Mouse (Mus musculus): ENCODE data around the gene Adk. TPM values are rescaled to one million over a fixed set of nuclear protein-coding genes. Genes with fewer than 3 reads are reported as not detected.

Gene Adk
- total and polyA plus RNA-seq, 3 experiments: 69.0 to 479 (median 102) TPM

GRCm38 (mm10) chr14:21075751-21076500 is 23.6 kb downstream of the Adk start:
- Histone ChIP-seq H3K27me3 (ENCODE audit: control insufficient read depth in 1 of 2, insufficient read depth in 2 of 2, low read length in 2 of 2) (no peaks in the 10 kb centered on the region), H3K9me3 (replicated peaks; ENCODE audit: insufficient read depth, low read length) (no peaks in the 10 kb centered on the region), H3K4me1 (ENCODE audit: control insufficient read depth in 1 of 2, insufficient read depth in 2 of 2, low read length in 2 of 2) (peaks cover 18 to 29% of the 10 kb centered on the region in 2 experiments), H3K27ac (ENCODE audit: control insufficient read depth, low read depth, low read length) (peak overlapping the region; percentile 98), H3K9ac (ENCODE audit: control insufficient read depth, low read depth, low read length, poor library complexity, severe bottlenecking) (peak overlapping the region; percentile 83), H3K79me2 (ENCODE audit: control insufficient read depth, insufficient read depth, low read length, poor library complexity) (peaks cover 31% of the 10 kb centered on the region), H3K4me3 (ENCODE audit: control insufficient read depth in 1 of 2, insufficient read depth in 1 of 2, low read depth in 2 of 2, low read length in 2 of 2) (peak overlapping the region; percentile 84 to 89), H3K36me3 (ENCODE audit: control insufficient read depth in 1 of 2, insufficient read depth in 2 of 2, low read length in 2 of 2) (peaks cover 0 to 42% of the 10 kb centered on the region in 2 experiments; a peak in 2 of 4 replicates)
- TF ChIP-seq USF1 (IDR thresholded peaks at IDR 0.05; ENCODE audit: low read depth, low read length): peak; percentile 90
- TF ChIP-seq ETS1 (IDR thresholded peaks at IDR 0.05; ENCODE audit: low read depth, low read length): 0 out of 2 replicates have a peak, but pooled peaks have one; percentile 19
- no peak for TF ChIP-seq E2F4 (IDR thresholded peaks at IDR 0.05; ENCODE audit: borderline replicate concordance, low read depth, low read length)
- TF ChIP-seq POLR2A (IDR thresholded peaks at IDR 0.05; ENCODE audit: control insufficient read depth in 1 of 2, insufficient read depth in 1 of 2, low read depth in 1 of 2, low read length in 2 of 2, poor library complexity in 1 of 2): peak; percentile 80 to 84
- TF ChIP-seq POLR2AphosphoS2 (IDR thresholded peaks at IDR 0.05; ENCODE audit: low read length): peak; percentile 31; the same call in 1 of the 2 replicates
- TF ChIP-seq ZKSCAN1 (IDR thresholded peaks at IDR 0.05; ENCODE audit: low read depth, low read length): no peak
- peak; percentile 75; the same call in 1 of the 2 replicates for TF ChIP-seq SIN3A (IDR thresholded peaks at IDR 0.05; ENCODE audit: low read length)
- peak; percentile 11; the same call in 1 of the 2 replicates for TF ChIP-seq TCF12 (IDR thresholded peaks at IDR 0.05; ENCODE audit: low read depth, low read length)
- peak; percentile 45; the same call in 1 of the 2 replicates for TF ChIP-seq MAX (IDR thresholded peaks at IDR 0.05; ENCODE audit: low read length)
- peak; percentile 48; the same call in 1 of the 2 replicates for TF ChIP-seq NELFE (IDR thresholded peaks at IDR 0.05; ENCODE audit: low read depth, low read length)
- no peak for TF ChIP-seq CTCF (IDR thresholded peaks at IDR 0.05 in 2 of 3, conservative IDR thresholded peaks at IDR 0.05 in 1 of 3; ENCODE audit: control insufficient read depth in 1 of 3, insufficient read depth in 1 of 3, low read depth in 2 of 3, low read length in 3 of 3, poor library complexity in 1 of 3, severe bottlenecking in 1 of 3)
- no peak for TF ChIP-seq RAD21 (IDR thresholded peaks at IDR 0.05; ENCODE audit: low read depth, low read length)
- peak in 1 of 2 experiments; percentile 58; a peak in 1 of 4 replicates for TF ChIP-seq USF2 (IDR thresholded peaks at IDR 0.05; ENCODE audit: borderline replicate concordance in 1 of 2, insufficient read depth in 1 of 2, low read depth in 1 of 2, low read length in 2 of 2)
- peak; percentile 91; the same call in 1 of the 2 replicates for TF ChIP-seq MXI1 (IDR thresholded peaks at IDR 0.05; ENCODE audit: low read depth, low read length)
- TF ChIP-seq HCFC1 (IDR thresholded peaks at IDR 0.05; ENCODE audit: low read depth, low read length): 0 out of 2 replicates have a peak, but pooled peaks have one; percentile 56
- peak; percentile 91 for DNase-seq (ENCODE audit: low read depth, low spot score)

- Histone ChIP-seq H3K27me3 (ENCODE audit: control insufficient read depth in 1 of 2, insufficient read depth in 2 of 2, low read length in 2 of 2) (no peaks in the 10 kb centered on the region), H3K27ac (ENCODE audit: control insufficient read depth, low read depth, low read length) (peak overlapping the region; percentile 53), H3K4me1 (ENCODE audit: control insufficient read depth in 1 of 2, insufficient read depth in 2 of 2, low read length in 2 of 2) (peaks cover 18 to 29% of the 10 kb centered on the region in 2 experiments), H3K9ac (ENCODE audit: control insufficient read depth, low read depth, low read length, poor library complexity, severe bottlenecking) (peak overlapping the region; percentile 73), H3K36me3 (ENCODE audit: control insufficient read depth in 1 of 2, insufficient read depth in 2 of 2, low read length in 2 of 2) (peaks cover 0 to 40% of the 10 kb centered on the region in 2 experiments; a peak in 2 of 4 replicates), H3K9me3 (replicated peaks; ENCODE audit: insufficient read depth, low read length) (no peaks in the 10 kb centered on the region), H3K4me3 (ENCODE audit: control insufficient read depth in 1 of 2, insufficient read depth in 1 of 2, low read depth in 2 of 2, low read length in 2 of 2) (peak overlapping the region; percentile 84 to 89), H3K79me2 (ENCODE audit: control insufficient read depth, insufficient read depth, low read length, poor library complexity) (peaks cover 28% of the 10 kb centered on the region)
- DNase-seq (ENCODE audit: low read depth, low spot score): no peak
- TF ChIP-seq ZNF384 (IDR thresholded peaks at IDR 0.05; ENCODE audit: low read depth, low read length) (peak; percentile 89), RAD21 (IDR thresholded peaks at IDR 0.05; ENCODE audit: low read depth, low read length) (no peak), E2F4 (IDR thresholded peaks at IDR 0.05; ENCODE audit: borderline replicate concordance, low read depth, low read length) (no peak), CTCF (IDR thresholded peaks at IDR 0.05 in 2 of 3, conservative IDR thresholded peaks at IDR 0.05 in 1 of 3; ENCODE audit: control insufficient read depth in 1 of 3, insufficient read depth in 1 of 3, low read depth in 2 of 3, low read length in 3 of 3, poor library complexity in 1 of 3, severe bottlenecking in 1 of 3) (no peak)
Measured at GRCm38 (mm10) chr14:21076501-21077194, 24.3 kb downstream of the Adk start.
